Mouse (Mus musculus): ENCODE data around the gene Cmas.

Cmas gene

DNA sequence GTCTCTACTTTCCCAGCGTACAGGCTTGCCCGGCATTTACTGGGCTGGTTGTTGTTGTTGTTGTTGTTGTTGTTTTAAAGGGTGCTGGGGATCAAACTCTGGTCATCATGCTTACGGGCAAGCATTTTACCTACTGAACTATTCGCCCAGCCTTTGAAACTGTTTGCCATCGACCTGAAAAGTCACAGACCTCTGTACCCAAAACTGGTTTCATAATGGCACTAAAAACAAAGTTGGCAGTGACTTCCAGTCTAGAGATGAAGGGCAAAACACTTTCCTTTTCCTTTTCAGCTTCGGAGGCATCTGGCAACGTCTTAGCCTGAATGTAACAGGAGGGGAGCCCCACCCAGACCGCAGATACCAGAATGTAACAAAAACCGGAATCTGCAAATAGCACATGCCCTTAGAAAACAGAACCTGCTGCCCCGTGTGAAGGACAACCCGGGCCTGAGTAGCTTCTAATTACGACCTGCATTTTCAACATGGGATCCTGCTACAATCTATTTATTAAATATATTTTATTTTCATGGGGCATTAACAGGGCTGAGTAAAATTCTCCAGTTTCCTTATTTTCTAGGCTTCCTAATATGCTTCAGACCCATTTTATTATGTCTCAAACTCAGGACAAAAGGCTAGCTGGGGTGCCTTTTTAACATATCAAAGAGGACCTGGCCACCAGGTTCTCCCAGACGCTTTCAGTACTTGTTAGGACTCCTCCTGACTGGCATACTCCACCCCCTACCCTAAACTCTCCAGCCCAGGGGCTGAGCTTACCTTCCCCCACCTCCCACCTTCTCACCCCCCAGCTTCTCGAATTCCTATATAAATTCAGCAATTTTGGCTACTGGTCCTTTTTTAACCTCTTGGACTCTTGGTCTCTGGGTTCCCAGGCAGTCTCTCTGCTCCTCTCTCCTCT, 3.9 kb upstream of the Cmas start:
- no peak for DNase-seq (ENCODE audit: low spot score in 2 of 2)

DNA sequence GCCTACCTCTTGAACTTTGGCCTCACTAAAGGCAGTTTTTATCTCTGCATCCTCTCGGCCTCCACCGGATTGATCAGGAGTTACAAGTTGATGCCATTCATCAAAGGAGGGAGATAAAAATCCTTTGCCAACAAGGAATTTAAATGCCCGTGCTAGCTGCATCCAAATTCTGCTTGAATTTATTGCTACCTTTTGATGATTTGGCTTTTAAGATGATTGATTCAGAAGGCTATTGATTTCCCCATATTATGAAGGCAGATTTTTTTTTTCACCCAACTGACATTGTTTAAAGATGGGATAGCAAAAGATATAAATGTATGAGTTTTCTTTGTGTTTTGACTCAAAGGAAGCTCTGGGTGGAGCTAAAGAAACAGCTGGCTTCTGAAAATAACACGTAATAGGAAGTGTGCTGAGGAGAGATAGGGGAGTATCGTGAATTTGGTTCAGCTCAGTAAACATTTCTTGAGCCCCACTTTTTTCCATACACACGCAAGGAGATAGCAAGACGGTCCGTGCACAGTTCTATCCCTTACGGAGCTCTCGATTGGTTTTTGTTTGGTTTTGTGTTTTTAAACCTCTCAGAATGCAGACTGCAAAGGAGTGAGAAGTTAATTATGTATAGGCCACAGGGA, 964 bp downstream of the Cmas start:
- no peak for DNase-seq (ENCODE audit: low spot score in 2 of 2)

DNA sequence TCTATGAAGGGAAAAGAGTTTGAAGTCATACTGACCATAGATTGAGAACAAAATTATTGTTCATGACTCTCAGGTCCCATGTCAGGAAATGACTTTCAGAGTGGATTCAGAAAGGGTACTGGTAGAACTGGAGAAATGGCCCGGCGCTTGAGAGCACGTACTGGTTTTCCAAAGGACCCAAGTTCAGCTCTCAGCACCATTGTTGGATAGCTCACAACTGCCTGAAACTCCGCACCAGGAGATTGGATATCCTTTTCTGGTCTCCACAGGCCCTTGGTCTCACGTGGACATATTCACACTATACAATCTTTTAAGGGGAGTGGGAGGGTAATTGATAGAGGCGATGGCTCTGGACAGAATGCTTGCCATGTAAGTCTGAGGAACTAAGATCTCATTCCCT, 1.5 kb downstream of the Cmas start:
- DNase-seq (ENCODE audit: low spot score in 2 of 2): no peak

DNA sequence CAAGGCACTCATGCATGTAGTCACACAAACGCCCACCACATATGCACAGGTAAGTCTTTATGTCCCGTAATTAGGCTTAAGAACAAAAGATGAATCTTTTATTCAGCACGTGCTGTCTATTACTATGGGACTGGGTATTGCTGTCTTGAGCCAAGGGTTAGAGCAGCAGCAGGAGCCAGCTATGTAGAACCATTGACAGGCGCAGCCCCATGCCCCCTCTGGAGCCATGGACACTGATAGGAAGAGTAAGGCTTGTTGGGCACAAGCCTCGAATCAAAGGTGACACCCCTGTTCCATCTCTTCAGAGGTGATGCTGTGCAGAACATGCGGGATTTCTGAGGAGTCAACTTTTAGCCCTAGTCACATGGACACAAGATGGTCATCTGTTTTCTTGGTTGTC, 2.1 kb downstream of the Cmas start:
- DNase-seq (ENCODE audit: low spot score in 2 of 2): no peak

DNA sequence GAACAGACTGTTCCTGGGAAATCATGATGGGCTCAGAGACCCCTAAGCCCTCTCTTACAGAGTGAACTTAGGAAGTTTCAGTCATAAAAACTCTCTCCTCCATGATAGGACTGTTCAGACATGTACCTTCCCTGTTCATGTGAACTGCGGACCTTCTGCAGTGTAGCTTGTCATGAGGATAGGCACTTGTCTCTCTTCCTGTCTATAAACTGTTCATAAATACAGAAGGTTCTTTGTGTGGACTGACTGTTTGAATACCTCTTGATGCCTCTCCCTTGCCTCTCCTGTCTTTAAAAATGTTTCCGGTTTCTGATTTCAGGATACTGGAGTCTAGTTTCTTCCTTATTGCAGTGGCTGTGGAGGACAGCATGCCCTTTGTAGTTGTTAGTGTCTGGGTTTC, 3.1 kb downstream of the Cmas start:
- no peak for DNase-seq (ENCODE audit: low spot score in 2 of 2)

DNA sequence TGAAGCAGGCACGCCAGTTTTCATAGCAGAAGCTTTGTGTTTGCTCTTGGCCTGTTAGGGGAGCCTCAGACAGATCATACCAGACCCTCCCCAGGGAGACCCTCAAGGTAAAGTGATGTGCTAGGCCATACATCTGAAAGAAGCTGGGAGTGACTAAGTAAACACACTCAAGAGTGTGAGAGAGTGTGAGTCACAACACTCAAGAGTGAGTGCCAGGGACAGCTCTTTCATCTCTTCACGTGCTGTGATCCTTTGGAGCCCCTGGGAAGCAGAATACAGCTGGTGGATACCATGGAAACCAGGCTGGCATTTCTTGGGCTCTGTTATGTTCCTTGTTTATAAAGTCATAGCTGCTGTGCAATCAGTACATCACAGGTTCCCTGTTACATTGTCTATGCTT, 8.4 kb downstream of the Cmas start:
- no peak for DNase-seq (ENCODE audit: low spot score in 2 of 2)

DNA sequence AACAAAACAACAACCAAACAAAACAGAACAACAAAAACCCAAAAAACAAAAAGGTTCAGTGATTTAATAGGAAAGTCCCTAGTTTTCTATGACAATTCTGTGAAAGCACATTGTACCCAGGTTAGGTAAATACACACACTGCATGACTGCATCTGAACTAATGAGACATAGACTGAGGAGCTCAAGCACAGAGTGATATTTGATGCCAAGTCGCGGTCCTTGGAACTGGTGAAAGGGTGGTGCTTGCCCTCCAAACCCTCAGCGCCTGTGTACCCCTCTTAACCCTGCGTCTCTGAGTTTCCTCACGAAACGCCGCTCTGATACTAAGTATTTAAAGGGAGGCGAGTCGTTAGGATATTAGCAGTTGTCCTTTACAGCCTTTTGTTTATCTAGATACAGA, 10.8 kb downstream of the Cmas start:
- no peak for DNase-seq (ENCODE audit: low spot score in 2 of 2)

DNA sequence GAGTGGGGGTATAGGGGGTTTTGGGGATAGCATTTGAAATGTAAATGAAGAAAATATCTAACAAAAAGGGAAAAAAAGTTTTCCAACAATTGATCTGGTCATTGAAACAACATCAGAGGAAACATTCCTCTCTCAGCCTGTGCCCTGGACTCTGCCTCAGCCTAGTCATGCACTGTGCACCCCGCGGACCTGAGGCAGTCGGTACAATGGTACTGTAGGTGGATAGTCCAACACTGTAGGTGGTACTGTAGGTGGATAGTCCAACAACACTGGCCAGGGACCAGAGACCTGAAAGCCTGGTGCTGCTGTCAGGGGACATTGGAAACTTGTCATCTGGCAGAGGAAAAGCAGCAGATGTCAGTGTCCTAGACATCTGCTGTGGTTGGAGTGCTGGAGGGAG, 13.4 kb downstream of the Cmas start:
- DNase-seq (ENCODE audit: low spot score in 2 of 2): no peak

DNA sequence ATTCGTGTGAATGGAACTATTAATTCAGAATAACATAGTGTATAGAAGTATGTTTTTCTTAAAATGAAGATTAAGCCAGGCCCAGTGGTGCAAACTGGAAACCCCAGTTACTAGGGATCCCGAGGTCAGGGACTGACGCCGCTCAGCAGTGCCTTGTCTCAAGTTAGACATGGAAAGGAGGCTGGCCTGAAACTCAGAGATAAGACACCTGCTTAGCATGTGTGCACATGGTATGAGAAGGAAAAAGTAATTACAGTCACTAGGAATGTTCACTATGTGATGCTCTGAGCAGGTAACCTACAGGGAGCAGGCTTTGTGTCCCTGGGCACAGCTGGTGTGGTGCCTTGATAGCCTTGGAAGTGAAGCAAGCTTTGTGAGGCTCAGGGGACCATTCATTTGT, 15.2 kb downstream of the Cmas start:
- no peak for DNase-seq (ENCODE audit: low spot score in 2 of 2)

DNA sequence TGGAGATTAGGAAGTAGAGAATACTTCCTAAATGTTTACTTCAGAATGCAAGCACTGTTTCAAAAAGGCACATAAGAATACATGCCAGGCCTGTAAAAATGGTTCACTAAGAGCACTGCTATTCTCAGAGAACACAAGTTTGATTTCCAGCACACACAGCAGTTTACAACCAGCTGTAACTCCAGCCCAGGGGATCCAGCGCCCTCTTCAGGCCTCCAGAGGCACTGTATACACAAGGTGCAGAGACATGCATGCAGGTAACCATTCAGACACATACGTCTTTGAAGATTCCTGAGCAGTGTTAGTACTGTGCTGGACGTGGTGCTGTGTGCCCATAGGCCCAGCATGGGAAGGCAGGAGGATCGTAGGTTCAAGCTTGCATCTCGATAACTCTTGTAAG, 17.1 kb downstream of the Cmas start:
- DNase-seq (ENCODE audit: low spot score in 2 of 2): no peak

DNA sequence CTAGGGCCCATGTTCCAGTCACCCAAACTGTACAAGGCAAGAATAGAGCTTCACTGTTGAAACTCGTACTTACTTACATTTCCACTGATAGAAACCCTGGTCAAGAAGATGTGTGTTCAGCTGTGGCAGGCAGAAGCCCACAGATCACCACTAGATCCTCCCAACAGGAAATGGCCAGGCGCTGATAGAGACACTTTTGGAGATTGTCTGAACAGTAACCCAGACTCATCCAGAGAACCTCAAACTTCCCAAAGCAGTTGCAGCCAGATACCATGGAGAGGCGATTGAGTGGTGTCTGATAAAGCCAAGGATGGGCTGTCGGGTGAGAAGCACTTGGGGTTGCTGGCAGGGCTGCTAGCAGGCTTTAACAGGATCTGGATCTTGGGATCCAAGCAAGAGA, 20.4 kb downstream of the Cmas start:
- no peak for DNase-seq (ENCODE audit: low spot score in 2 of 2)

DNA sequence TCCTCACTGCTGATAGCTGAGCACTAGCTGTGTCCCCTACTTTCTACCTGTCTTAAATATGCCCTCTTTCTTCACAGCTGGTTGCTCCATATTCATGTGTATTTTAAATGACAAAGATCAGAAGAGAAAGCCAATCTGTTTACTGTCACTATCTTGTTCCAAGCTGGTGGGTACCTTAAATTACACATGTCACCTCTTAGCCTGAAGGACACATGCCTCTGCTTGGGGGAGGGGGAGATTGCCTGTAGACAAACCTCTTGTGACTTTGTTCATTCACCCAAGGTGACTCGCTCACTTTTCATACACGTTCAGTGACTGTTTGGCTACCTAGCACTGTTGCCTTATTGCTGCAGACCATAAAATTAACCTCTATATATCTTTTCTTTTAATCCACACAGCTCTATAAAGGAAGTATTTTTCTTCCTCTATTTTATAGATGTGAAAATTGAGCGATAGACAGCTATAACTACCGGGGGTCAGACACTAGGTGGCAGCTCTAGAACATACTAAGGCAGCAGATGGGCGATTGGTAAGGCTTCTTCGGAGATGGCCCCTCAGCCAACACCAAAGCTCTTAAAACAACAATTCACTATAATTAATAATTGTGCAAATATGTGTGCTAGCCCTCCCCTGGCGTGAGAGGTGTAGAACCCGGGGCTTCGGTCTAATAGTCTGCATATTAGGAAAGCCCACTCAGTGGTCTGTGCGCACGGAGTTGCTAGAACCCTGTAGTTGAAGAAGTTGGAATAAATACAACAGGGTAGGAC, 22.7 kb downstream of the Cmas start:
- peak; percentile 65 to 71 for DNase-seq (ENCODE audit: low spot score in 2 of 2)

DNA sequence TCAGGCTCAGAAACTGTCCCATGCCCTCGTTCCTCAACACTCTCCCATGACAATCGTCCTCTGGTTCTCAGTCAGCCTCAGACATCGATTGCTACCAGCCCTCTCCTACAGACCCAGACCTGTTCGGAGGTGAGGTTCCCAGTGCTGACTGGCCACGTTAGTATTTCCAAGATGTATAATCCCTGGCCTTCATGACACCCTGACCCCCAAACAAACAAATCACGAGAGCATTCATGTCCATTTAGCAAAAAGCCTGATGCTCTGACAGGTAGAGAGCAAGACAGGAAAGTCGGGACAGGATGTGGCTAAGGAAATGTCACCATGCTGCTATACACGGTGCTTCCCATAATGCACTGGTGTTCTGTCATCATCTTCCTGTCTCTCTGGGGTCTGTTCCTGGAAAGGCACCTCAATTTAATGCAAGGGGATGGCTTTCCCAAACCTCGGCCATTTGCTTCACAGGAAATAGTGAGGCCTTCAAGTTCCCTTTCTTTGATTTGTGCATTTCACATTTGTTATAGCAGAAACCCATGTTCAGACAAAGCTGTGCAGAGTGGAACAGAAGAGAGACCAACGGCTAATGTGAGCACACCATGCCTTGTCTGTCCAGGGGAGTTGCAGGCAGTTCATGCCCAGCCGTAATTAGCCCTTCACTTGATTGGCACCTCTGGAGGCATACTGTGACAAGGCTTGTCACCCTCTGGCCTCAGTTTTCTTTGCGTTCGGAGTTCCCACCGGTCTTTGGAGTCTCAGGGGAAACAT, 23.5 kb downstream of the Cmas start:
- DNase-seq (ENCODE audit: low spot score in 2 of 2): no peak

DNA sequence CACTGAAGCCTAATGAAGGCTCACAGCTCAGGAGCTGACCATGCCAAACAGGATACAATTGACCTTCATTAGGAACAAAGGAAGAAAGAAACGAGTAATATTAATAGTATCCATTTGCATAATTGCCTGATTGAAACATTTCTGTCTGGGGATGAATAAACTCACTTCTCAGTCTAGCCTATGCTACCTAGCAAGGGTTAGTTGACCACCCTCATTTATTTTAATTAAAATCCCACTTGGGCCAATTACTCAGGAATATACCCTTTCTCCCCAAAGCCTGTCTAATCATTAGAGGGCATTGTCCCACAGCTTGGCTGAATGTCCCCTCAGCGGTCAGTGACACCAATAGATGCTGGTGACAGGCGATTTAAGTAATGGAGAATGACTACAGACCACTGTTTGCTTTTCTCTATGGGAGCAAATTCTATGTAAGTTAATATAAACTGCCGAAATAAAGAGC, 24.1 kb downstream of the Cmas start:
- no peak for DNase-seq (ENCODE audit: low spot score in 2 of 2)

DNA sequence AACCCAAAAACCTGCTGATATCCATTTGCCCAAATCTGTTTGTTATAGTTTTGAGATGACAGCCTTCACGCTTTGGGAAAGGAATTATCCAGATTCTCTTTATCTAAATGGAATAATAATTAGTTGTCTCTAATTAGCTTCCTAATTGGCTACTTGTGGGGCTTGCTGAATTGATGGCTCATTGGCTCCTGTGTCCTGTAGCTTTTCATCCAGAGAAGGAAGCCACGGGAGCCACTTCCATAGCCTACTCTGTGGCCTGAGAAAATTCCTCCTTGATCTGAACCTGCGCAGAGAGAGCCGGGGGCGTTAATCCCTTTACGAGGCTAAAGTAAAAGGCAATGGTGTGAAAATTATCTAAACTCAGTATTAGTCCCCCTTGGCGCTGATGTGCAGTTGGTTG, 24.8 kb downstream of the Cmas start:
- DNase-seq (ENCODE audit: low spot score in 2 of 2): no peak

DNA sequence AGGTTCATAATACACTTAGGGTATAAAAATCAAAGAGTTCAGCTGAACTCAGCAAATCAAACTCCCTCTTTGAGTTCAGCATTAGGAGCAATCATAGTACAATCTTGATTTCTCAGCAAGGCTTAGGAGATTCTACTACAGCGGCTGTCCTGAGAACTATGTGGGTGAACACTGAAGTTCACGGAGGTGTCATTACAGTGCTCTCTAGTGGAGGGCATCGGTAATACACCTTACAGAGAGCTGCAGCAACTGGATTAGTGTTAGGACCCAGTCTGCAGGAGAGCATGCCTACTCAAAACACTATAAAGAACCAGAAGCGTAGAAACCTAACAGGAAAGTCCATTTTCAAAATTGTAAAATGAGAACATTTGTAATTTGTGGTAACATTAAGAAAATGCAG, 28.9 kb downstream of the Cmas start:
- peak in 1 of 2 experiments; percentile 50 for DNase-seq (ENCODE audit: low spot score in 2 of 2)

DNA sequence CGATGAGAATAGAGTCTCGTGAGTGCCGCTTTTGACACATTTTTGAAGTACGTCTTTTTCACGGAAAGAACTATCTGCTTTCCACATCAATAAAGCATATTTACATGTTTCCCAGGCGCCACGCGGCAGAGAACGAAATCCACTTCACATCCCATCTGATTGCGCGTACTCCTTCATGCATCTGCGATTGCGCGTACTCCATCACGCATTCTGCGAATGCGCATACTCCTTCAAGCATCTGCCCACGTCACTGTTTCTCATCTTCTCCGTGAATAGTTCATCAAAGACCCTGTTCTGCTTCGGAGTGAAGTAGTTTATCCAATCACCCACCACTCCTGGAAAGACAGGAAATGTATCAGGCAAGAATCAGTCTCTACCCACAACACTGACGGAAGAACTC, 29.6 kb downstream of the Cmas start:
- DNase-seq (ENCODE audit: low spot score in 2 of 2): no peak

DNA sequence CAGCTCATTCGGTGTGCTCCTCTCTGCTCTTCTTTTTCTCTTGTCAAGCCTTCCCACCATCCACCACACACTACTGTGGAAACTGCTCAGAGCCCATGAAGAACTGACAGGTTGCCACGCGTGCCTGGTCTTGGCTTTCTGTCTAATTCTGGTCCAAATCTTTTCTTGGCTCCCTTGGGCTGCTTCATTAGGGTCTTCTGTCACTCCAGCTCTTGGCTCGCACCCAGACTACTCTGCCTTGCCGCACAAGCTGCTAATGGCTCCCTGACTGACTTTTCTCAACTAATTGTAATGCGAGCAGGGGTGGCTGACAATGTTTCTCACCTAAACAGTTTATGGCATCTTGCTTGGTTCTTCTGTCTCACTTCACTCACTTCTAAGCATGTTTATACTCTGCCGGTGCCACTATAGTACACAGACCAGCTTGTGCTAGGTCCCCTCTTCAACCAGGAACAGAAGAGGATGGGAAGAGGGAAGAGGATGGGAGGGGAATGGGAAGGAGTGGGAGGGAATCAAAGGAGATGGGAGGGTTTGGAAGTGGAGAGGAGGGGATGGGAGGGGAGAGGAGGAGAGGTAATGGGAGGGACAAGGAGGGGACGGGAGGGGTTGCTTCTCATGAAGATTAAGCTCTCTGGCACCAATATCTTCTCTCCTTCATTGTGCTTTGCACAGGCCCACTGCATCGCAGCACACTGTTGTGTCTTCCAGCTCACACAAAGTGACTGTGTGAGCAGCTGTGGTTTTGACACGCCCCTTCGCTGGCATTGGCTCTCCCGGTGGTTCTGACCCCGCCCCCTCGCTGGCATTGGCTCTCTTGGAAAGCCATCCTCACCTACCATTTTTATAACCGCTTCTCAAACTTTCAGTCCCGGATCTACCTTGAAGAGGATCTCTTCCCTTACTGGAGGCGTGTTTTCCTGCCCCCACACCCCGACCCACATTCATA, 31.8 kb downstream of the Cmas start:
- peak in 1 of 2 experiments; percentile 31 for DNase-seq (ENCODE audit: low spot score in 2 of 2)

DNA sequence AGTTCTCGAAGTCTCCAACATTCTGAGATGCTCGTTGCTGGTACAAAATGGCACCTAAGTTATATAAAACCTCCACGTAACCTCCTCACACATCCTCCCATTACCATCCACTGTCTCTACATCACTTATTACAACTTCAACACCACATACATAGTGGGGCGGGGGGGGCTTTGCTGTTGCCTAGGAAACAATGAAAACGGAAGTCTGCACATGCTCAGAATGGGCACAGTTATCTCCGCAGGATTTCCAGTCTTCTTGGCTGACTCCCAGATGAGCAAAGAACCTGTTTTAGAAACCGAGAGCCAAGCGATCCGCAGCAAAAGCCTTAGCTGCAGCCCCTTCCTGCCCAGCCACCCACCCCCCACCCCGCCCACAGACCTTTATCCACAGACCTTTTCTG, 33.2 kb downstream of the Cmas start:
- DNase-seq (ENCODE audit: low spot score in 2 of 2): no peak

DNA sequence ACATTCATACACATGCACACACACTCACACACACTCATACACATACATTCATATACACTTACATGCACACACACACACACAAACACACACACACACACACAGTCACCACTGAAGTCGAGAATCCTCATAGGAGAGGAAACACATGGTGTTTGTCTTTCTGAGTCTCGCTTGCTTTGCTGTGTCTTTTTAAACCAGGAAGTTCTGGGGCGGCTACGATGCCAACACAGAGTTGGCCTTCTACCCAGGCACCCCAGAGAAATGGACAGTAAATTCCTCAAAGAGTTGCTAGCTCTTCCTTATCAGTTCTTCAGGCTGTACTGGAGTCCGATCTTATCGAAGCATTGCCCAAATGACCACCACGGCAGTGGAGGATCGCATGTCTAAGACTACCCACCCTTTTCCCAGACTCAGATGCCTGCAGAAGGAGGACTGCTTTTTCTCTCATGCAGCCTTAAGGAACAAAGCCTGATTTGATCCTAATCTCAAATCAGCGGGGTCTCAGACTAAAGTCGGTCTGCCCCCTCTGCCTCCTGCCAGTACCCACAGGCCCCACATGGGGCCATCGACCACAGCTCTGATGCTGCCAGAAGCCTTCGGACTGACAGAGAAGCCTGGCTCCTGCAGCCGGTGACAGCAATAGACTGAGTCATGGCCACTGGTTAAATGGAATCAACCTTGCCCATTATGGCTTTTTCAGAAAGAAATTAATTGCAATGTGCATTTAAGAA, 35.9 kb downstream of the Cmas start:
- no peak for DNase-seq (ENCODE audit: low spot score in 2 of 2)
